Mouse (Mus musculus) adrenal gland, postnatal 4 days (tissue): Measurements from ENCODE around the gene Scyl1. TPM values are rescaled to one million over a fixed set of nuclear protein-coding genes. Genes with fewer than 3 reads are reported as not detected.
"Not testable (repeated sequence)": the region's sequence is repeated elsewhere in the genome, so short reads cannot be mapped to it uniquely, and the experiment has no call there.

Experiments used
- DNase-seq, 2 experiments: peaks; one replicate each; pipeline ENCODE4 v3.0.0; 2021 to 2022; ENCODE audit warnings: low spot score in 2 of 2, mixed read lengths in 2 of 2
- long read RNA-seq, 2 experiments: library from polyadenylated mRNA; stranded (forward); transcript quantifications; one replicate each; pipeline ENCODE4 v2.0.0; 2021
- total RNA-seq, 2 experiments: library from RNA; stranded (reverse); gene quantifications; 2 replicates each; pipeline ENCODE4 v1.2.3; 2021

Gene Scyl1
- total RNA-seq = 100 to 1,000 TPM; 105 to 110 TPM
- long read RNA-seq, experiment 1, transcript Scyl1-210 (17 exons, 2,731 nt) = major isoform, 48 of 92 reads
- long read RNA-seq, experiment 1, partial matches to known transcripts = 13 of 92 reads
- long read RNA-seq, experiment 1, other reads (novel, unspliced or antisense) = 22 of 92 reads
- long read RNA-seq, experiment 2, transcript Scyl1-210 (17 exons, 2,731 nt) = major isoform, 54 of 137 reads
- long read RNA-seq, experiment 2, transcript Scyl1-209 (17 exons, 2,395 nt) = minor isoform, 7 of 137 reads
- long read RNA-seq, experiment 2, partial matches to known transcripts = 39 of 137 reads
- long read RNA-seq, experiment 2, other reads (novel, unspliced or antisense) = 31 of 137 reads

GRCm38 (mm10) chr19:5770925-5771860 is at the start of gene Scyl1:
Gene Scyl1 (minus strand): TSS chr19:5771419.
- peak; percentile 95 to 97 for DNase-seq

DNA sequence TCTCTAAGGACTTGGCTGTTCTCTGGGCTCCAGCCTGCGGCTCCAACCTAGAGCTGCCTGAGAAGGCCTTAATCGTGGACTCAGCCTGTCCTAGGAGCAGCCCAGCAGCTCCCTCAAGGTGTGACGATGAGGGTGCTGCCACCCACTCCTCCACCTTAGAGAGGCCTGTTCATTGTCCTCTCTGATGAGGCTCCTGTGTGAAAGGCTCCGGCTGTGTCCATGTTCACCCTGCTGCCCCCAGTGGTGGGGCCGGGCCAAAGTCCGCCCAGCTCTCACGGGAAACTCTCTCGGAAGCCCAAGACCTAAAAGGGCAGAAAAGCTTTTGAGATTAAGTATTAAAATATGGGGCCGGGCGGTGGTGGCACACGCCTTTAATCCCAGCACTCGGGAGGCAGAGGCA is 48.3 kb upstream of the Scyl1 start:
- no peak for DNase-seq

DNA sequence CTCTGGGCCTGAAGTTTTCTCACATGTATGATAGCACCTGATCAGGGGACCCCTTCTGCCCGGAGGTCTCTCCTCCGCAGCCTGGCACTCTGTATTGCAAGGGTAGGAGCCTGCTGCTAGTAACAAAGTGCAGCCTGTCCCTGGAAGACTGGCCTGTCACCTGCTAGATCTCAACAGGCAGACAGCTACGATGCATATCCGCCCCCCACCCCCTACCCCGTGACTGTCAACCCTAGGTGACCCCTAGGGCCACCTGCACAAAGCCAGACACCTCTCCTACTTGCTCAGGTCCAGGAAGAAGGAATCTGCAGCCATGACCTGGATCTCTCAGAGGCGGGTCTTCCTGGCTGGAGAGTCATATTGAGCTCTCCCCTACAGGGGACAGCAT is 47.4 kb upstream of the Scyl1 start:
- DNase-seq = no peak

DNA sequence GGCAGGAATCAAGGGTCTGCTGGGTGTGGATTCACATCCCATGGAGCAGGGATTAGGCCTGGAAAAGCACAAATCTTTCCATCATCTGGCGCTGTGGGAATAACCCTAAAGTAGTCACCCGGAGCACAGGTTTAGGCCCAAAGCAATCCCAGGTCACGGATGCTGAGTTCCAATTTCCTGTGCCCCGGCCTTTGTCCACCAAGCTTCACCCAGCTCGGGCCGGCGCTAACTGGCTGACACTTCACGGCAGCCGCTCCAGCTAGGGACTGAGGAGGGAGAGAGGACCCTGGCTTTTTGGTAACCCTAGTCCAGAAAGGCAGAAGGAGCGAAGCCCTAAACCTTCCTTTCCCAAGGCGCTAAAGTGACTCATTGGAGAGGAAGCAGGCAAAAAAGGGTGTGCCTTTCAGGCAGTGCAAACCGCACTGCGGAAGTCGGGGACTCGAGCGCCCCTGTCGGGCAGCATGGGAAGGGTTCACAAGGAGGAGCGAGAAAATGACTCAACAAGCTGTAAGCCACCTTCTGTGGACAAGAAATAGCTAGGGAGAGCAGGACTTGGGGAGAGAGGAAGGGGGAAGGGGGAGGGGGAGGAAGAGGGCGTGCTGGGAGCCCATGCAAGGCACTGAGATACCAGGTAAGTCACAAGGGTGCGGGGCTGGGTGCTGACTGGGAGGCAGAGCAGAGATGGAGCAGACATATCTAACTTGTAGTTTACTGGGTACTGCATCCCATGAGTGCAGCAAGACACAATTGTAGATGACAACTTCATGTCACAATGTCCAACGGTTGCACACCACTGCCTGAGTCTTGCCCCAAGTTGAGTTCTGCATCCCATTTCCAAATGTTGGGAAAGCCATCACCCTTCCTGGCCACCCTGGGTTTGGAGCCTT is 46.7 kb upstream of the Scyl1 start:
- DNase-seq = peak; percentile 72 to 81

DNA sequence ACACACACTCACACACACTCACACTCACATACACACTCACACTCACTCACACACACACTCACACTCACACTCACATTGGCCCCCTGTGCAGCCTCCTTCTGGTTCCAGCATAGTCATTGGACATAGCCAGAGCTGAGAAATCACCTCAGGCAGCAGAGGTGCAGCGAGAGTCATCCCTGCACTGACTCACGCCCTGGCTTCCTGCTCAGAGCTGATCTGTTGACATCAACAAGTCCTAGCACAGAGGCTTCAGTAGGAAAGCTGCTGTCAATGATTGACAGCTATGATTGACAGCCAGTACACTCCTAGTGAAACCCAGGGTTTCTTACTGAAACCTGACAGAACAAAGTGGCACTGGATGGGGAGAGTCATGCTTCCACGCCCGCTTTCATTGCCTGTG is 44.7 kb upstream of the Scyl1 start:
- no peak for DNase-seq

DNA sequence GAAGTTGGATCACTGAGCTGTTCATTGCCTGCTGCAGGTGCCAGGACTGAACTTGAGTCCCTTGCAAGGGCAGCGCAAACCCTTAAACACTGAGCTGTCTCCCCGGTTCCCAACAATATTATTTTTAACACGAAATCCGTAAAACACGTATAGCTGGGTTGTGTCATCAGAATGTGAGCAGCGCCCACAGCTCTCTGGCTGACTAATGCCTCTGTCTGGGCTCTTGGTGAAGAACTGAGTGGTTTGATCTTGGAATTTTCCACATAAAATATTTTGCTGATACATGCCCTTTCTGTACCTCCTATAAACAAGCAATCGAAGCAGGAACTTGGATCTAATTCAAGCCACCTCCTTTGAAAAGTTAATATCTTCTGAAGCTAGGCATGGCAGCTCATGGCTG is 43.8 kb upstream of the Scyl1 start:
- DNase-seq = no peak

- not testable (repeated sequence) for DNase-seq
Measured at GRCm38 (mm10) chr19:5814048-5814447, 42.8 kb upstream of the Scyl1 start.

DNA sequence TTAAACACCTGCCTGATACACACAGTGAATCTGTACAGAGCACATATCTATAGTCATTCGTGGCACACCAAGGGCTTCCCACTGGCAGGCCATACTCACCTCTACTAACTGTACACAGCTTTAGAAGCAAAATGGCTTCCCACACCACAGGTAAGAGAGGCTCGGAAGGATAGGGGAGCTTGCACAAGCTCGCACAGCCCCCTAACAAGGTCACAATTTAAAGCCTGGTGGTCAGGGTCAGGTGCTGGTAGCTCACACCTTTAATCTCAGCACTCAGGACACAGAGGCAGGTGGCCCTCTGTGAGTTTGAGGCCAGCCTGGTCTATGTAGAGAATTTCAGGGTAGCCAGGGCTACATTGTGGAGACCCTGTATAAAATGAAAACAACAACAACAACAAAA is 42.3 kb upstream of the Scyl1 start:
- DNase-seq = no peak

- DNase-seq = no peak
Measured at GRCm38 (mm10) chr19:5811771-5812504, 40.7 kb upstream of the Scyl1 start.

DNA sequence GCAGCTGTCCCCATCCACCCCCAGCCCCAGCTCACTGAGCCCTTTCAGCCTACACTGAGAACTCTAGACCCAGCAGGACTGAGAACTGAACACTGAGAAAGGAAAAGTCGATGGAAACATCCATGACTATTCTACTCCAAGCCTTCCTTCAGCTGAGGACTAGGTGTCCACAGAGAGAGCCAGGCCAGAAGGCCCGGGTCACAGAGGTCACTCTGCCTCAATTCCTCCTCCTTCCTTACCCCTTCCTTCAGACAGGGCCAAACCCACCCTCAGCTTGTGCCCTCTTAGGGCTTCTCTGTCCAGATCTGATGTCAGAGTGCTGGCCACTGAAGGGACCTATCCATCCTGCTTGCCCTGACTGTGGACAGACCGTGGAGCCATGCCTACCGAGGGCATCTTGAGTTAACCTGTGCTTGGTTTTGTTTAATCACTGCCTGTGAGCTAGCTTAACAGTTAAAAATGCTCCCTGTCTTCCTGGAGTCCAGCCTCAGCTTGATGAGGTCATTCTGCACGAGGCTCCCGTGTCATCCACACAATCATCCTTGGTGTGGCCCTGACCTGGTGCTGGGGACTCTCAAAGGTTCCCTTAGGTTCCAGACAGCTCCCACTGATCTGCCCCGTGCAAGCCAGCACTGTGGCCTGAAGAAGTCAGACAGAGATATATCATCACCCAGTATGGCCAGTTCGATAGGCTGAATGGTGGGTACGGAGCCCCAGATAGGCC is 39.8 kb upstream of the Scyl1 start:
- no peak for DNase-seq

- no peak for DNase-seq
Measured at GRCm38 (mm10) chr19:5810103-5810839, 39.1 kb upstream of the Scyl1 start.

DNA sequence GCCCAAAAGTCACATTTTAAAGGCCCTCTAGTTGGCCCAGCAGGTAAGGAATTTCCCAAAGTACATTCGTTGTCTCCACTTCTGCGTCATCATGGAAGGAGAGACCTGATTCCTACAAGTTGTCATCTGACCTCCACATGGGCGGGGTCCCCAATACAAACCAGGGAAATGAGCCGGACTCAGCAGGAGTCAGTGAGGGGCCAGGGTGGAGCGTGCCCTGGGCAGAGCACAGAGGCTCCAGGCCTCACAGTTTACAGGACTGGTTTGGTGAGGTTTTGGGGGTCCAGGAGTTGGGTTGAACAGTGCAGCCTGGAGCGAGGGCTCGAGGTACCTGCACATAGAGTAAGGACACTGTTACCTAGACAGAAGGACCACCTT is 38.5 kb upstream of the Scyl1 start:
- DNase-seq = no peak

- DNase-seq = no peak
Measured at GRCm38 (mm10) chr19:5808955-5809711, 37.9 kb upstream of the Scyl1 start.

- DNase-seq = no peak
Measured at GRCm38 (mm10) chr19:5807740-5808139, 36.5 kb upstream of the Scyl1 start.

- no peak for DNase-seq
Measured at GRCm38 (mm10) chr19:5806809-5807205, 35.6 kb upstream of the Scyl1 start.

GRCm38 (mm10) chr19:5806051-5806808 is 35.0 kb upstream of the Scyl1 start:
- DNase-seq = no peak

DNA sequence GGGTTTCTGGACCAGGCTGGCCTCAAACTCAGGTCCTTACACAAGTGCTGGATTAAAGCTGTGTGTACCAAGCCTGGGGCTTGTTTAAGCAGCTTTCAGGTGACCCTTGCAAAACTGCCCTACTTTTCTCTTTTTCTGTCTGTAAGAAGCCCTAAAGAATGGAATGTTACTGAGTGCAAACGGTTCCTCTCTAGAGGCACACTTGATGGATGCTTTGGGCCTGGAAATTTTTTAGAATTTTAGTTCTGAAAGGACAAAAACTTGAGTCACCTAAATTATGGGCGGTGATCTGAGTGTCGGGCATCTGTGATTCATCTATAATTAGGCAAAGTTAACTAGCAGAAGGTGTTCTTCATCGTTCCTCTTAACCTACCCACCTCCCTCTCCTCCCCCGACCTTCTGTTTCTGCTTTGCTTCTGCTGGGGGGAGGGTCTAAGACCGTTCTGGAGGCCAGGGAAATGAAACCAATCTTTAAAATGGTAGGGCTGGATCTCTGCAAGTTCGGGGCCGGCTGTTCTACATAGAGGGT is 33.2 kb upstream of the Scyl1 start:
- no peak for DNase-seq
